Mouse (Mus musculus): ENCODE measurements at regions not wholly inside any gene's neighbourhood (a gene's known extent, or its start where the extent isn't known, plus 50 kb on each side); places are given as distances from the start of the nearest gene placed in this dataset.

DNA sequence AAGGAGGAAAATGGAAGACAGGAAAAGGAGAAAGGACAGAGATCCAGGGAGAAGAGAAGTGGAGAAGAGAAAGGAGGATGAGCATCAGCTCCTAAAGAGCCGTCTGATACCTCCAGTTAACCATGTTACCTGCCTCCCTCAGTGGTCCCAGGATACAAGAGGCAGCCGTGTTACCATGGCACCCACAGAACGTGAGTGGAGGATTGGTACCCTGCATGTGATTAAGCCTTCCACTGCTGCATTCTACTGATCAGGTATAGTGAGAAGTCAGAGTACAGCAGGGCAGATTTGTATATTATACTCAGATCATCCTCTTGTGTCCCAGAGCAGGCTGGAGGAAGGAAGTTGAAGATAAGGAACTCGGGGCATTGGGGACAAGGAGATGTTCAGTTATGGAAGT, 115.5 kb upstream of the Tas2r119 start:
- TF ChIP-seq EP300 (IDR thresholded peaks at IDR 0.05) (no peak), CTCF (IDR thresholded peaks at IDR 0.05) (no peak)

Measured in lung, postnatal 0 days (tissue).